ENCODE assay signal across 8 mouse cellular contexts in the genomic region with DNA sequence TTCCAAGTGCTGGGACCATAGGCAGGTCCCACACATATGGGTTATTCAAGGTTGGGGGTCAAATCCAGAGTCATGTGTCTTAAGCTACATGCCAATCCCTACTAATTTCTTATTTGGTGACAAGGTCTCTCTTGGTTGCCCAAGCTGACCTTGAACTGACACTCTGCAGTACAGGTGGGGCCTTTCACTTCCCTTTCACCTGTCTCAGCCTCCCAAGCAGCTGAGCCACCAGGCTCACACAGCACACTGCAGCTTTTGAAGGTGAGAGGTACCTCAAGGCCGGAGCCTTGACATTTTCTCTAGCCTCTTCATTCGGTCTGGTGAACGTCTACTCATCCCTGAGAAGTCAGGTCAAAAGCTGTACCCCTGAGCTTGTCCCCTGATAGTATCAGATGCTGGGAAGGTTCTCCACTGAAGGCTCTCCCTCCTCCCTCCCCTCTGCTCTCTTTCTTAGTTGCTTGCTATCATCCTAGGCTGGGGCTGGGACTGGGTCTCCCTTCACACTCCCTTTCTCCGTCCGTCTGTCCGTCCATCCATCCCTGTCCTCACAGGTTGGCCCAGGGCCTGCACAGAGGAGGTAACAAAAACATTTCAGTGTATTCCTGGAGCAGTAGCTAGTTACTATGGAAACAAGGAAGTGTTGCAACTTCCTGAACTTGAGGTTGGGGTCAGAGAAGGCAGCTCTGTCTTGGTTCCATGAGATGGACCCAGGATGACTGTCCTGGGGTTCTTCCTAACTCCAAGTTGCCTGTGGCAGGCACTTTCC. TPM values are rescaled to one million over a fixed set of nuclear protein-coding genes. Genes with fewer than 3 reads are reported as not detected.
DNase-seq lines count a peak whose midpoint lies in the region; ATAC-seq lines count a peak whose summit lies in the region.

No protein-coding gene starts in this region.

- H3K9me3 ChIP-seq in heart, embryonic 14.5 days (ENCODE audit: control insufficient read depth, low read length), result no peaks in the 10 kb centered on the region
- no peaks in the 10 kb centered on the region for H3K9me3 ChIP-seq in limb, embryonic 13.5 days

- 0 out of 2 replicates have a peak, but pooled peaks cover 3% of the 10 kb centered on the region for H3K36me3 ChIP-seq in heart, embryonic 14.5 days (ENCODE audit: control insufficient read depth, insufficient read depth, low read length)
- H3K36me3 ChIP-seq in limb, embryonic 13.5 days, result peaks cover 30% of the 10 kb centered on the region
- H3K36me3 ChIP-seq in splenic B cell, adult 2 months (ENCODE audit: control insufficient read depth, insufficient read depth, low read length, poor library complexity, severe bottlenecking), result no peaks in the 10 kb centered on the region

- ATAC-seq in heart, embryonic 14.5 days (ENCODE audit: insufficient number of reproducible peaks, insufficient read depth, low FRiP score, low read depth), result no peak
- no peak for ATAC-seq in limb, embryonic 13.5 days (ENCODE audit: low FRiP score, low read depth)

- H3K4me3 ChIP-seq in heart, embryonic 14.5 days (ENCODE audit: control insufficient read depth in 1 of 2, insufficient read depth in 1 of 2, low read depth in 1 of 2, low read length in 2 of 2), result no peak overlapping the region
- no peak overlapping the region for H3K4me3 ChIP-seq in limb, embryonic 13.5 days

- peak overlapping the region; percentile 37 to 45; a peak in 2 of 4 replicates for H3K27ac ChIP-seq in heart, embryonic 14.5 days (replicated peaks in 1 of 2; ENCODE audit: control insufficient read depth in 1 of 2, insufficient read depth in 1 of 2, low read depth in 2 of 2, low read length in 2 of 2)
- H3K27ac ChIP-seq in limb, embryonic 13.5 days, result peak overlapping the region; percentile 61; the same call in 1 of the 2 replicates

- WGBS in heart, embryonic 14.5 days, result 68% methylated on average over 6 of the region's 6 CpGs
- WGBS in limb, embryonic 13.5 days, result 72% methylated on average over 6 of the region's 6 CpGs

- peak; percentile 60 to 61 for DNase-seq in spleen, postnatal 36 days (ENCODE audit: low spot score in 2 of 2)
- DNase-seq in spleen, adult 18-20 months, result no peak
- peak; percentile 72 for DNase-seq in splenic B cell, adult 2 months (ENCODE audit: low read depth, low spot score)
- no peak for DNase-seq in right cerebral cortex, postnatal 36 days (ENCODE audit: low spot score in 2 of 2)
- no peak for DNase-seq in urinary bladder, adult 2 months (ENCODE audit: low spot score)
- no peak for DNase-seq in frontal cortex, postnatal 25 days (ENCODE audit: low spot score in 2 of 2)

- H3K4me2 ChIP-seq in heart, embryonic 14.5 days (ENCODE audit: low read length), result no peak overlapping the region
- peak overlapping the region; percentile 28; the same call in 1 of the 2 replicates for H3K4me2 ChIP-seq in limb, embryonic 13.5 days (replicated peaks)

- 0 out of 2 replicates have a peak overlapping the region, but pooled peaks have one; percentile 25 for H3K9ac ChIP-seq in heart, embryonic 14.5 days (ENCODE audit: low read length)
- no peak overlapping the region; the same call in 1 of the 2 replicates for H3K9ac ChIP-seq in limb, embryonic 13.5 days

- peaks cover 79 to 100% of the 10 kb centered on the region in 2 experiments for H3K4me1 ChIP-seq in heart, embryonic 14.5 days (ENCODE audit: control insufficient read depth in 2 of 2, insufficient read depth in 2 of 2, low read length in 2 of 2)
- H3K4me1 ChIP-seq in limb, embryonic 13.5 days, result peaks cover 100% of the 10 kb centered on the region

- H3K27me3 ChIP-seq in heart, embryonic 14.5 days (ENCODE audit: control insufficient read depth, insufficient read depth, low read length), result no peaks in the 10 kb centered on the region
- H3K27me3 ChIP-seq in limb, embryonic 13.5 days, result no peaks in the 10 kb centered on the region
- no peaks in the 10 kb centered on the region for H3K27me3 ChIP-seq in splenic B cell, adult 2 months (ENCODE audit: control insufficient read depth, insufficient read depth, low read length, poor library complexity, severe bottlenecking)

RNA-seq across cellular contexts. Expression of a gene that starts 13.3 kb away (rescaled TPM):
- 27.7 and 31.3 TPM in 2 replicates for polyA plus RNA-seq in heart, embryonic 14.5 days (2014; fragmentation: Nextera tagmentation; extraction: Ambion mirVana)
- polyA plus RNA-seq in limb, embryonic 13.5 days (2015; fragmentation: Nextera tagmentation; extraction: Ambion mirVana), result 66.7 and 68.6 TPM in 2 replicates
- 15.3 and 31.4 TPM in 2 replicates for polyA plus RNA-seq in urinary bladder, adult 2 months (2012; rRNA removed)

Comparison
In these comparisons a context has a peak if more than half of its experiments do, and no peak if none do; other contexts are left out.
1. DNase-seq: peak in spleen, postnatal 36 days (2 of 2) and splenic B cell, adult 2 months (single experiment); none in spleen, adult 18-20 months (0 of 2), right cerebral cortex, postnatal 36 days (0 of 2), urinary bladder, adult 2 months (single experiment) and frontal cortex, postnatal 25 days (0 of 2).